ENCODE assay signal across 10 mouse cellular contexts in the genomic region with DNA sequence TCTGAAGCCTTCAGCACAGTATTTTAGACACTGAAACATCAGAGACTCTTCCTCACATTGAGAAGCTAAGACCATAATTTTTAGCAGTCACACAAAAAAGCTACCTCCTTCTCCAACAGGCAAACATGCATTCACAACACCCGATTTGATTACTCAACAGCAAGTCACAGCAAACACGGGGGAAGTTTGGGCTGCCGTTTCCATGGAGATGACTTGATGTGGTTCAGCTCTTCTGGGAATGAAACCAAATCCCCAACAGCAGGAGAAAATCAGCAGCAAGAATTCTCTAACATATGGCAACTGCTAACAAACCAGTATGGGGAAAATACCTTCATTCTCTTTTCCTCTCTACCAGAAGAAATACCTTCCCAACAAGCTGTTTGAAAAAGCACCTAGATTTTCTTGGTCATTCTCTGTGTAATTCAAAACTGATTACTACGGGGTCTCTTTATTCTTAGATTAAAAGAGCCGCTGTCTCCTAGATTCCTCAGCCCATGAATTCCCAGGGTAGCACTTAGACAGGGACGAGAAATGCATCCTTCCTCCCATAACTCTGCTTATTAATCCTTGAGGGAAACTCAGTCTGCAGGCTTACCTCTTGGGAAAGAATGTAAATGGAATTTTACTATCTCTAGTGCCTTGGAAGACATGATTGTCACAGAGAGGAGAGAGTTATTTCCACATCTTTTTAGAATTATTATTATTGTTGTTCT.
DNase-seq lines count a peak whose midpoint lies in the region; ATAC-seq and TF ChIP-seq lines count a peak whose summit lies in the region.
"Had no signal": no experiment of that assay in that cellular context is flagged by ENCODE, and none has a peak within 500 bp of the region (broad histone marks: within the 10 kb centered on the region; RNA-seq: fewer than 3 reads in every experiment).

No protein-coding gene starts in this region.

- H3K4me3 ChIP-seq in heart, embryonic 11.5 days (ENCODE audit: low read depth, low read length): no peak overlapping the region
- H3K4me3 ChIP-seq in embryonic facial prominence, embryonic 10.5 days: no peak overlapping the region
- H3K4me3 ChIP-seq in hindbrain, embryonic 14.5 days (replicated peaks; ENCODE audit: low read length): no peak overlapping the region
- H3K4me3 ChIP-seq in midbrain, embryonic 12.5 days: no peak overlapping the region
- H3K4me3 ChIP-seq in thymus, adult 2 months (ENCODE audit: control insufficient read depth, insufficient read depth, low read length): no peak overlapping the region
- H3K4me3 ChIP-seq: heart, adult 2 months had no signal

- no peaks in the 10 kb centered on the region for H3K27me3 ChIP-seq in heart, embryonic 11.5 days (ENCODE audit: control insufficient read depth, insufficient read depth, low read length)
- no peaks in the 10 kb centered on the region for H3K27me3 ChIP-seq in embryonic facial prominence, embryonic 10.5 days (replicated peaks; ENCODE audit: low read depth, poor library complexity, severe bottlenecking)
- H3K27me3 ChIP-seq in hindbrain, embryonic 14.5 days (ENCODE audit: control insufficient read depth, insufficient read depth, low read length): no peaks in the 10 kb centered on the region
- no peaks in the 10 kb centered on the region for H3K27me3 ChIP-seq in midbrain, embryonic 12.5 days
- no peaks in the 10 kb centered on the region for H3K27me3 ChIP-seq in thymus, adult 2 months (ENCODE audit: control insufficient read depth, insufficient read depth, low read length)
- H3K27me3 ChIP-seq: CH12.LX had no signal

- no peaks in the 10 kb centered on the region for H3K4me1 ChIP-seq in heart, embryonic 11.5 days (ENCODE audit: control insufficient read depth, insufficient read depth, low read length)
- peaks cover 20% of the 10 kb centered on the region for H3K4me1 ChIP-seq in embryonic facial prominence, embryonic 10.5 days
- 0 out of 2 replicates have a peak, but pooled peaks cover 9% of the 10 kb centered on the region for H3K4me1 ChIP-seq in hindbrain, embryonic 14.5 days (replicated peaks; ENCODE audit: control insufficient read depth, insufficient read depth, low read length)
- peaks cover 8% of the 10 kb centered on the region for H3K4me1 ChIP-seq in midbrain, embryonic 12.5 days
- H3K4me1 ChIP-seq in thymus, adult 2 months (replicated peaks; ENCODE audit: control insufficient read depth, insufficient read depth, low read length): no peaks in the 10 kb centered on the region

- intact Hi-C loops in heart, postnatal 14 days (cut with DNase I): no loop called here

- TF ChIP-seq POLR2A in thymus, adult 2 months (IDR thresholded peaks at IDR 0.05; ENCODE audit: control insufficient read depth, extremely low read depth, insufficient read depth, low read length, poor library complexity): no peak

- no peak for ATAC-seq in heart, embryonic 11.5 days (replicated peaks; ENCODE audit: insufficient number of reproducible peaks, low FRiP score, low TSS enrichment)
- peak; percentile 77 for ATAC-seq in hindbrain, embryonic 14.5 days (ENCODE audit: low FRiP score)
- ATAC-seq in midbrain, embryonic 12.5 days (ENCODE audit: low FRiP score, low read depth): peak; percentile 62; the same call in 1 of the 2 replicates

- no peak overlapping the region for H3K4me2 ChIP-seq in heart, embryonic 11.5 days
- peak overlapping the region; percentile 25 for H3K4me2 ChIP-seq in hindbrain, embryonic 14.5 days (replicated peaks)
- H3K4me2 ChIP-seq in midbrain, embryonic 12.5 days (replicated peaks): peak overlapping the region; percentile 28

- no peak for TF ChIP-seq CTCF in thymus, adult 2 months (IDR thresholded peaks at IDR 0.05; ENCODE audit: borderline replicate concordance, control insufficient read depth, extremely low read depth, insufficient read depth, low read length, poor library complexity)

- H3K36me3 ChIP-seq in heart, embryonic 11.5 days (ENCODE audit: control insufficient read depth, insufficient read depth, low read length): no peaks in the 10 kb centered on the region
- no peaks in the 10 kb centered on the region for H3K36me3 ChIP-seq in embryonic facial prominence, embryonic 10.5 days (replicated peaks)
- no peaks in the 10 kb centered on the region for H3K36me3 ChIP-seq in hindbrain, embryonic 14.5 days (replicated peaks; ENCODE audit: control insufficient read depth, insufficient read depth)
- no peaks in the 10 kb centered on the region for H3K36me3 ChIP-seq in midbrain, embryonic 12.5 days
- no peaks in the 10 kb centered on the region; the same call in 1 of the 2 replicates for H3K36me3 ChIP-seq in thymus, adult 2 months (ENCODE audit: control insufficient read depth, insufficient read depth, low read length)

- no peak overlapping the region for H3K27ac ChIP-seq in heart, embryonic 11.5 days (ENCODE audit: low read depth, low read length)
- no peak overlapping the region; the same call in 1 of the 2 replicates for H3K27ac ChIP-seq in embryonic facial prominence, embryonic 10.5 days (replicated peaks)
- H3K27ac ChIP-seq in hindbrain, embryonic 14.5 days: peak overlapping the region; percentile 77
- peak overlapping the region; percentile 52 for H3K27ac ChIP-seq in midbrain, embryonic 12.5 days (replicated peaks)
- no peak overlapping the region for H3K27ac ChIP-seq in thymus, adult 2 months (ENCODE audit: control insufficient read depth, insufficient read depth, low read length)
- H3K27ac ChIP-seq: heart, adult 2 months had no signal

- no peak overlapping the region for H3K9ac ChIP-seq in heart, embryonic 11.5 days (ENCODE audit: low read depth, low read length)
- no peak overlapping the region for H3K9ac ChIP-seq in hindbrain, embryonic 14.5 days
- H3K9ac ChIP-seq in midbrain, embryonic 12.5 days (replicated peaks): no peak overlapping the region

- H3K9me3 ChIP-seq in heart, embryonic 11.5 days (replicated peaks; ENCODE audit: control insufficient read depth, low read length): no peaks in the 10 kb centered on the region
- H3K9me3 ChIP-seq in embryonic facial prominence, embryonic 10.5 days: no peaks in the 10 kb centered on the region
- no peaks in the 10 kb centered on the region for H3K9me3 ChIP-seq in hindbrain, embryonic 14.5 days (ENCODE audit: control insufficient read depth, low read length)
- H3K9me3 ChIP-seq in midbrain, embryonic 12.5 days: no peaks in the 10 kb centered on the region

- DNase-seq in heart, postnatal 14 days: peak; percentile 5 to 22
- DNase-seq in embryonic facial prominence, embryonic 10.5 days (ENCODE audit: low spot score): peak; percentile 78
- DNase-seq in hindbrain, embryonic 14.5 days (ENCODE audit: low spot score): peak; percentile 81
- DNase-seq in left cerebral cortex, adult 18-20 months (ENCODE audit: low spot score in 2 of 2): peak; percentile 53 to 75
- DNase-seq in thymus, adult 2 months: no peak
- no peak for DNase-seq in thymus, postnatal 25 days

- WGBS in heart, embryonic 11.5 days (ENCODE audit: insufficient replicate concordance): 38% methylated on average over 6 of the region's 6 CpGs
- WGBS in embryonic facial prominence, embryonic 10.5 days: 23% methylated on average over 6 of the region's 6 CpGs
- 4% methylated on average over 6 of the region's 6 CpGs for WGBS in hindbrain, embryonic 14.5 days
- WGBS in midbrain, embryonic 12.5 days: 6% methylated on average over 6 of the region's 6 CpGs
- 60% methylated on average over 6 of the region's 6 CpGs for WGBS in thymus, adult 2 months

Comparison
In these comparisons a context has a peak if more than half of its experiments do, and no peak if none do; other contexts are left out.
1. DNase-seq: peak in heart, postnatal 14 days (2 of 2), embryonic facial prominence, embryonic 10.5 days (single experiment), hindbrain, embryonic 14.5 days (single experiment) and left cerebral cortex, adult 18-20 months (2 of 2); none in thymus, adult 2 months (single experiment) and thymus, postnatal 25 days (single experiment).
2. H3K27ac ChIP-seq: peak in hindbrain, embryonic 14.5 days (single experiment) and midbrain, embryonic 12.5 days (single experiment); none in heart, embryonic 11.5 days (single experiment), embryonic facial prominence, embryonic 10.5 days (single experiment) and thymus, adult 2 months (single experiment).